Mouse (Mus musculus) liver, embryonic 14.5 days (tissue): ENCODE data around the gene Ccnb3.

Experiments used
- CTCF ChIP-seq: IDR thresholded peaks from 2 replicates; pipeline ENCODE4 v1.5.1; 2016; ENCODE audit warnings: antibody characterized with exemption, low read depth, control low read depth
- EP300 ChIP-seq: IDR thresholded peaks from 2 replicates; pipeline ENCODE4 v1.6.1; 2016; ENCODE audit warnings: antibody characterized with exemption, low read depth

- TF ChIP-seq CTCF: no peak
- no peak for TF ChIP-seq EP300
These were observed 26.6 kb upstream of the Ccnb3 start for GRCm38 (mm10) chrX:7068002-7068401.
